Mouse (Mus musculus): ENCODE measurements around the gene Tespa1. TPM values are rescaled to one million over a fixed set of nuclear protein-coding genes. Genes with fewer than 3 reads are reported as not detected.
"Not testable (repeated sequence)": the region's sequence is repeated elsewhere in the genome, so short reads cannot be mapped to it uniquely, and the experiment has no call there.

Tespa1 gene
- polyA plus RNA-seq, 1 experiment from 2014 or later, result 0.44 TPM

DNA sequence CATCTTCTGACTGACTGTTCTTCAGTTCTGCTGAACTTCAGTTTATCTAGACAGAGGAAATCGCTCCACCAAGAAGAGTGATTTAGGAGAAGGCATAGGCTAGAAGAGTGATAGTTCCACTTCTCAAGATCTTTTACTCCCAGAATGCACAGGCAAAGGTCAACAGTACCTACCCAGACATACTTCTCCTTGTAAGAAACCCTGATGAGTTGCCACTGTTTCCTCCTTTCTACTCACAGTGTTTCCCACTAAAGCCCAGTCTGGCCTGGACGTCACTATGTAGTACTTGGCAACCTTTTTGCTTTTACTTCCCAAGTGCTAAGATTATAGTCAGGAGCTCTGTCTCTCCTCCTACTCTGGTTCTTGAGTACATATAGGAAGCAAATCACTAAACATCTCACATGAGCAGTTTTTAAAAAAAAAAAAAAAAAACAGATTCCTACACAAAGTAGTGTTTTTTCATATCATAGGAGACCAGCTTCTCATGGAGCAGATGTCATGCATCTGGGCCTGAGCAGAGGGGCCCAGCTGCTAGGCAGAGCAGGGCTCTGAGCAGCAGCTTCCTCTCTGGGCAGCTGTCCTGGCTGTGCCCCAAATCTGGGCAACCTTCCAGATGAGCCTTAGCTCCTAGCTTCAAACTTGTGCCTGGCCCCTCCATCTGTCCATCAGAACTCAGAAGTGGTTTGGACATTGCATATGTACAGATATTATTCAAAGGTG is 8.4 kb upstream of the Tespa1 start:
- WGBS, result 78% methylated on average over 2 of the region's 2 CpGs

DNA sequence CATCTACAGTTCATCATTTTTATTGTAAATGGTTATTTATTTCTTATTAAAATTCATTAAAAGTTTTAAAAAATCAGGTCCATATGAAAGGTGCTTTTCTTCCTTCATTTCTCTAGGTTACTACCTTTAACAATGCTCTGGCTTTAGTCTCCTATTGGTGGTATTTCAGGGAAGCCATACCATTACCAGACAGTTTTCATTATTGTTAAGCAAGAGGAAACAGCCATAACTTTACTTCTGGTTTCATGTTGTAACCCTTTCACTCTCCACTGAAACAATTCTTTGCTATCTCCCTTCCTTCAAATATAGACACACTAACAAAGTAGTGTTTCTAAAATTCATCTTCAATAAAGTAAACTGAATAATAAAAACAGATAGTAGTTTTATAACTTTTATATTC is 6.8 kb upstream of the Tespa1 start:
- no peak for ATAC-seq (ENCODE audit: low FRiP score, low read depth)
- Histone ChIP-seq H3K4me3 (no peak overlapping the region), H3K27ac (no peak overlapping the region), H3K36me3 (no peaks in the 10 kb centered on the region), H3K9ac (no peak overlapping the region), H3K27me3 (replicated peaks) (no peaks in the 10 kb centered on the region), H3K4me2 (replicated peaks) (no peak overlapping the region), H3K4me1 (no peaks in the 10 kb centered on the region), H3K9me3 (no peaks in the 10 kb centered on the region)

More for the DNA sequence above, 8.4 kb upstream of the Tespa1 start:
- Histone ChIP-seq H3K27ac (no peak overlapping the region), H3K9me3 (no peaks in the 10 kb centered on the region), H3K27me3 (replicated peaks) (no peaks in the 10 kb centered on the region), H3K9ac (no peak overlapping the region), H3K4me2 (replicated peaks) (no peak overlapping the region), H3K36me3 (no peaks in the 10 kb centered on the region), H3K4me3 (no peak overlapping the region), H3K4me1 (no peaks in the 10 kb centered on the region)
- ATAC-seq (ENCODE audit: low FRiP score, low read depth), result peak; percentile 53; the same call in 1 of the 2 replicates

DNA sequence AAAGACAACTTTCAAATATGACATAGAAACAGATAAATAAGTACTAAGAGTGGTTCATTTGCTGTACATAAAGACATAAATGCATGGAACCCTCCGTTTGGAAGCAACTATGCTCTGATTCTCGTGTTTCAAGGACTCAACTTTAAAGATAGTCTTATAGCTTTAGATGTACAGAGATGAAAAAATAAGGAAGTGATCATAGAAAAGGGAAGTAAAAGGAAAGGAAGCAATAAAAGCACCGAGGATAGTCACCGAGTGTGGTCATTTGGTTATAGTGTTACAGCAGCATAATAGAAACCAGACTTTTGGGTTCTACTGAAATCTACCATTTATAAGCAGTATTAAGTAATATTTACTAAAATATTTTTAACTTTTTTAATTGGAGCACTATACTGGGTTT is 4.0 kb upstream of the Tespa1 start:
- ATAC-seq (ENCODE audit: low FRiP score, low read depth), result no peak
- Histone ChIP-seq H3K4me1 (no peaks in the 10 kb centered on the region), H3K4me2 (replicated peaks) (no peak overlapping the region), H3K9ac (no peak overlapping the region), H3K27ac (no peak overlapping the region), H3K27me3 (replicated peaks) (no peaks in the 10 kb centered on the region), H3K9me3 (no peaks in the 10 kb centered on the region), H3K4me3 (no peak overlapping the region), H3K36me3 (no peaks in the 10 kb centered on the region)
- WGBS, result 82% methylated on average over 4 of the region's 4 CpGs

DNA sequence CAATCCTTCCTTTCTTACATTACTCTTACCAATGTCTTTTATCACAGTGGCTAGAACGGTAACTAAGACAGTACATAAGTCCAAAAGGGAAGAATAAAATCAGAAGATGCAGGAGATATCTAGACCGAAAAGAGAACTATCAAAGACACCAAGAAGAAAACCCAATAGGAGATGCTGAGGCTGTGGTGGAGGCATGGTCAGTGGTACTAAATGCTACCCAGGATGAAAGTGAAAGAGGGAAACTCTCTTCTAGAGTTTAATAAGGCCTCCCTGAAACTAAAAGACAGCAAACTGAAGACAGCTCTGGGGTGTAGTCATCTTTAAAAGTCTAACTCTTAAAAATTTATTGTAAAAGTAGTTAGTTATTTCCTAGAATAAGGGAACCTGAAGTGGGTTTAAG is 2.0 kb upstream of the Tespa1 start:
- no peaks in the 10 kb centered on the region for H3K9me3 ChIP-seq
- H3K4me1 ChIP-seq, result no peaks in the 10 kb centered on the region
- H3K9ac ChIP-seq, result no peak overlapping the region
- no peak overlapping the region for H3K4me2 ChIP-seq (replicated peaks)
- no peak for ATAC-seq (ENCODE audit: low FRiP score, low read depth)
- H3K27me3 ChIP-seq (replicated peaks), result no peaks in the 10 kb centered on the region
- no peaks in the 10 kb centered on the region for H3K36me3 ChIP-seq
- no peak overlapping the region for H3K27ac ChIP-seq
- H3K4me3 ChIP-seq, result no peak overlapping the region
- 83% methylated on average over 2 of the region's 2 CpGs for WGBS

DNA sequence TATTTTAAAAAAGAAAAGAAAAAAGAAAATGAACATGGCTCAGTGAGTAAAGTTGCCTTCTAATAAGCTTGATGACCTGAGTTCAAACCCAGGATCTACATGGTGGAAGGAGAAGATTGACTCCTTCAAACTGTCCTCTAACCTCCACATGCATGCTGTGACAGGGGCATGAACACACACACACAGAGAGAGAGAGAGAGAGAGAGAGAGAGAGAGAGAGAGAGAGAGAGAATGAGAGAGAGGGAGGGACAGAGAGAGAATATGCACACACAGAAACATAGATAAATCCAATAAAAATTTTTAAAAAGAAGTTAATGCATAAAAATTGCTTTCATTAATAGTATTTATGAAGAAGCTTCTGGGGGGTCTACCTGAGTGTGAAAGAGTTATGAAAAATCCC is 608 bp upstream of the Tespa1 start:
- no peaks in the 10 kb centered on the region for H3K36me3 ChIP-seq

DNA sequence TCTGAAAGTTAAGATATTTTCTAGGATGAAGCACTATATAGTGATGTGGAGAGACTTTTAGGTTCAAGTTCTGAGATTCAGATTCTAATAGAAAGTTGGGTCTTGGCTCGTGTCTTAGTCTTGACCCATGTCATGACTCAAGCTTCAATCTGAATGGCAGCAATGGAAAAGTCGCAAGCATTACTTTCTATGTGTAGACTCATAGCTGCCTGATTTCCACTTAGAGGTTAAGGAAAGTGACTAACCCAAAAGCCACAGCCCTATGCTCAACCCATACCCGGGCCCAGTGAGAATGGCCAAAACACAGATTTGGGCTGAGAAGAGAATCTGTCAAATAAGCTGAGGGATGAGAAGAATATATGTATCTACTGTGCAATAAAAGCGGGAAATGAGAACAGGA is 1.6 kb downstream of the Tespa1 start:
- Histone ChIP-seq H3K9me3 (no peaks in the 10 kb centered on the region), H3K9ac (no peak overlapping the region), H3K27me3 (replicated peaks) (no peaks in the 10 kb centered on the region), H3K36me3 (no peaks in the 10 kb centered on the region), H3K4me3 (no peak overlapping the region), H3K4me2 (replicated peaks) (no peak overlapping the region), H3K4me1 (no peaks in the 10 kb centered on the region), H3K27ac (no peak overlapping the region)
- WGBS, result 91% methylated on average over 4 of the region's 4 CpGs
- ATAC-seq (ENCODE audit: low FRiP score, low read depth), result no peak

More for the DNA sequence above, 608 bp upstream of the Tespa1 start:
- Histone ChIP-seq H3K9me3 (no peaks in the 10 kb centered on the region), H3K9ac (no peak overlapping the region), H3K4me2 (replicated peaks) (no peak overlapping the region), H3K4me1 (no peaks in the 10 kb centered on the region), H3K27ac (no peak overlapping the region), H3K4me3 (no peak overlapping the region), H3K27me3 (replicated peaks) (no peaks in the 10 kb centered on the region)
- ATAC-seq (ENCODE audit: low FRiP score, low read depth), result no peak

DNA sequence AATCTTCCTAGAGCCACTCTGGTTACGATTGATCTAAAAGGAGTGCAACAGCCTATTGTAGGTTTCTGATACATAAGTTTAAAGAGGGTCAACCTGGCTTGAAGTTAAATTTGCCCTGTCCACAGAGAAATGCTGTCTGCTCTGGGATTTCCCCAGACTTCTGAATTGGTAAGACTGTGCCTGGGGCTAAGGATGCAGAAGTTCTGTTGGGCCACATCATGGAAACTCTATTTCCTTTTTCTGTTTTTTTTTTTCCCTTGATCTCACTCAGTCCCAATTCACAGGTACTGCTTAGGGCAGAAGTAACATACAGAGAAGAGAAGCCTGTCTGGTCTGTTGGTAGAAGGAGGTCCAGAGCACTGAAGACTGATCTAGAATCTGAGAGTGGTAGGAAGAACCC is 8.0 kb downstream of the Tespa1 start:
- Histone ChIP-seq H3K4me3 (no peak overlapping the region), H3K36me3 (no peaks in the 10 kb centered on the region), H3K4me2 (replicated peaks) (no peak overlapping the region), H3K27ac (no peak overlapping the region), H3K27me3 (replicated peaks) (no peaks in the 10 kb centered on the region), H3K9me3 (no peaks in the 10 kb centered on the region), H3K9ac (no peak overlapping the region), H3K4me1 (no peaks in the 10 kb centered on the region)
- 92% methylated on average over 1 of the region's 1 CpGs for WGBS
- ATAC-seq (ENCODE audit: low FRiP score, low read depth), result no peak

DNA sequence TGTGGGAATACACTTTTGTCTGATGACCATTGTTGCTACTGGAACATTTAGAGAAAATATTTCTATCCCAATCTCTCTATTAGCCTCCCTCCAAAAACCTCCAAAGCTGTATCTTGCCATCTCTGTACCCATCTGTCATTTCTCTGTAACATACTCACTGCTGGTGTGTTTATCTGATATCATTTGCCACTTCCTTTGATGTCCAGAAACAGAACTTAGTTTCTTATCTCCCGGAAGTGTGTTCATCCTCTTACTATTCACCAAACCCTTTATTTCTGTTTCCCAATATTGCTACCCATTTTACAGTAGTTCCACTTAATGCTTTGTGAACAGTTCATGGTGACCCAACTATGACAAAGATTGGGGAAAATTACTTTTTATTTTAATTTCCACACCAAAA is 13.7 kb downstream of the Tespa1 start:
- no peak for ATAC-seq (ENCODE audit: low FRiP score, low read depth)
- no peak overlapping the region for H3K4me2 ChIP-seq (replicated peaks)
- no peaks in the 10 kb centered on the region for H3K36me3 ChIP-seq
- WGBS, result 86% methylated on average over 1 of the region's 1 CpGs
- H3K27me3 ChIP-seq (replicated peaks), result no peaks in the 10 kb centered on the region
- H3K27ac ChIP-seq, result no peak overlapping the region
- no peaks in the 10 kb centered on the region for H3K4me1 ChIP-seq
- no peak overlapping the region for H3K9ac ChIP-seq
- H3K4me3 ChIP-seq, result no peak overlapping the region
- H3K9me3 ChIP-seq, result no peaks in the 10 kb centered on the region

DNA sequence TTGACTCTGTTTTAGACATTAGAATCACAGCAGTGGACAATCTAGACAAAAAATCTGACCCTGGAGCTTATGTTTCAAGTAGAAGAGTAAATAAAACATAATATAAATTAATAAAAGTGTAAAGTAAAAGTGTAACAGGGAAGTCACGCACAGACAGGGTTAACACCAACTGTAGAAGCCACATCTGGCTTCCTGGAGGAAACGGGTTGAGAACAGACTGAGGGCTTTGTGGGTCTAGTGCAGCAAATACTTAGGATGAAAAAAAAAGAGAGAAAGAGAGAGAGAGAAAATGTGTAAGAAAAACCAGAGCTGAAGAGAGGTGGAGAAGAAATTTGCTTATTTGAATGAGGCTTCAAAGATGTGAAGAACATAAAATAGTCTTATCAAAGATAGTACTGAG is 14.9 kb downstream of the Tespa1 start:
- no peak overlapping the region for H3K4me2 ChIP-seq (replicated peaks)
- no peak overlapping the region for H3K27ac ChIP-seq
- no peak overlapping the region for H3K9ac ChIP-seq
- H3K36me3 ChIP-seq, result no peaks in the 10 kb centered on the region
- ATAC-seq (ENCODE audit: low FRiP score, low read depth), result no peak
- WGBS, result 74% methylated on average over 2 of the region's 2 CpGs
- no peaks in the 10 kb centered on the region for H3K9me3 ChIP-seq
- no peak overlapping the region for H3K4me3 ChIP-seq
- no peaks in the 10 kb centered on the region for H3K27me3 ChIP-seq (replicated peaks)
- H3K4me1 ChIP-seq, result no peaks in the 10 kb centered on the region

DNA sequence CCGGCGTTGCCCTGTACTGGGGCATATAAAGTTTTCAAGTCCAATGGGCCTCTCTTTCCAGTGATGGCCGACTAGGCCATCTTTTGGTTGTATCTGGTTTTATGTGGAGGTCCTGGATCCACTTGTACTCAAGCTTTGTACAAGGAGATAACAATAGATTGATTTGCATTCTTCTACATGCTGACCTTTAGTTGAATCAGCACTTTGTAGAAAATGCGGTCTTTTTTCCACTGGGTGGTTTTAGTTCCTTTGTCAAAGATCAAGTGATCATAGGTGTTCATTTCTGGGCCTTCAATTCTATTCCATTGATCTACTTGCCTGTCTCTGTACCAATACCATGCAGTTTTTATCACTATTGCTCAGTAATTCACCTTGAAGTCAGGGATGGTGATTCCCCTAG is 17.4 kb downstream of the Tespa1 start:
- H3K9ac ChIP-seq; H3K4me1 ChIP-seq; H3K9me3 ChIP-seq; H3K4me2 ChIP-seq (replicated peaks); H3K4me3 ChIP-seq; H3K27me3 ChIP-seq (replicated peaks); H3K36me3 ChIP-seq; H3K27ac ChIP-seq; ATAC-seq (ENCODE audit: low FRiP score, low read depth): not testable (repeated sequence)
- WGBS, result 86% methylated on average over 4 of the region's 4 CpGs

DNA sequence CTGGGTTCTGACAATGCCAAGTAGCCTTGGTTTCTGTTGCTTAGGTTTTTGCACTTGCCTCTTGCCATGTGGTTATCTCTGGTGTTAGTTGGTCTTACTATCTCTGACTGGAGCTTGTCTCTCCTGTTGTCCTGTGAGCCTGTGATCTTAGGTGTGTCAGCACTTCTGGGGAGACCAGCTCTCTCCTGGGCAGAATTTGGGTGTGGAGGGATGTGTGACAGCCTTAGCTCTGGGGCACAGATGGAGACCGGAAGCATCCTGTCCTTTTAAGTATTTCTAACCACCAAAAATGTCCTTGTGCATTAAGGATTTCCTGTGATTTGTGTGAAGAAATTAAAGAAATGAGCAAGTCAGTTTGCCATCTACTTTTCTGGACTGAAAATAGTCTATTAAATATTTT is 21.4 kb downstream of the Tespa1 start:
- 89% methylated on average over 1 of the region's 1 CpGs for WGBS
- no peak for ATAC-seq (ENCODE audit: low FRiP score, low read depth)
- no peaks in the 10 kb centered on the region for H3K4me1 ChIP-seq

DNA sequence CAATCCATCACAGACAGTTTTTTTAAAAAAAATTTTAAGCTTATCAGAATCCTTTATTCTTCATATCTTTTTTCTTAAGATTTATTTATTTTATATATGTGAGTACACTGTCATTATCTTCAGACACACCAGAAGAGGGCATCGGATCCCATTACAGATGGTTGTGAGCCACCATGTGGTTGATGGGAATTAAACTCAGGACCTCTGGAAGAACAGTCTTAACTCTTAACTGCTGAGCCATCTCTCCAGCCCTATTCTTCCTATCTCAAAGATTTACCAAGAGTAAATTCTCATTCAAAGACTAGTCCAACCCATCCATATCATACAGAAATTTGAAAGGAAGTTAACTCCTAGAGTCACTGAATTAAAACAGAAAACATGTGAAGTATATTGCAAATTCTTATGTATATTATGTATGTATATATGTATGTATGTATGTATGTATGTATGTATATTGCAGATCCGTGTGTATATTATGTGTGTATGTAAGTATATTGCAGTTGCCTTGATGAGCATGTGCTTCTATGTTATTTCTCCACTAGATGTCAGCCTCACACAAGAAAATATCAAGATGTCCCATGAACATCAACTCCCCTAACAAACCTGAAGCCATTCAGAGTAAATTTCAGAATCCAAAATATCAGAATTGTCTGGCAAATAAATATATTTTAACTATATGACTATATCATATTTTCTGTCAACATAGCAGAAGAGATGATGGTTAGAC is 40.9 kb downstream of the Tespa1 start:
- Histone ChIP-seq H3K9ac (no peak overlapping the region), H3K27me3 (replicated peaks) (no peaks in the 10 kb centered on the region), H3K9me3 (no peaks in the 10 kb centered on the region), H3K27ac (no peak overlapping the region), H3K36me3 (no peaks in the 10 kb centered on the region), H3K4me3 (no peak overlapping the region), H3K4me2 (replicated peaks) (no peak overlapping the region), H3K4me1 (no peaks in the 10 kb centered on the region)
- 66% methylated on average over 2 of the region's 2 CpGs for WGBS
- ATAC-seq (ENCODE audit: low FRiP score, low read depth), result peak; percentile 76

More for the DNA sequence above, 21.4 kb downstream of the Tespa1 start:
- no peaks in the 10 kb centered on the region for H3K9me3 ChIP-seq
- H3K4me2 ChIP-seq (replicated peaks), result no peak overlapping the region
- no peak overlapping the region for H3K9ac ChIP-seq
- H3K27ac ChIP-seq, result no peak overlapping the region
- H3K4me3 ChIP-seq, result no peak overlapping the region
- no peaks in the 10 kb centered on the region for H3K36me3 ChIP-seq
- H3K27me3 ChIP-seq (replicated peaks), result no peaks in the 10 kb centered on the region

DNA sequence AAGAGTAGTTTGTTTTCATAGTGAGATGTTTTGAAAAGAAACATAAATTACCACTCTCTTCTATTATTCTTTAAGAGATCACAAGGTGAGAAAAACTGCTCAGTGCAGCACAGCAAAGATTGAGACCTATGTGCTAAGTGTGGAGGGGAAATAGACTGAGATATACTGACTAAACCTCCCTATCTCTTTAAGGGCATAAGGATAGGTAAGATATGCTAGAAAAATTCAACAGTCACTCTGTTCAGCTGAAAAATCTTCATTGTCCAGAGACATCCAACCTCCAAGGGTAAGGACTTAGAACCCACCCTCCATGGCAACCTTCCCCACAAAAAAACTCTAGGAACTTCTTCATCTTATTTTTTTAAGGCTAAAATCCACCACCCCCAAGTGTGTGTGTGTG is 42.1 kb downstream of the Tespa1 start:
- ATAC-seq (ENCODE audit: low FRiP score, low read depth), result no peak
- Histone ChIP-seq H3K36me3 (no peaks in the 10 kb centered on the region), H3K4me2 (replicated peaks) (no peak overlapping the region)

More for the DNA sequence above, 42.1 kb downstream of the Tespa1 start:
- Histone ChIP-seq H3K9me3 (no peaks in the 10 kb centered on the region), H3K27ac (no peak overlapping the region), H3K27me3 (replicated peaks) (no peaks in the 10 kb centered on the region), H3K9ac (no peak overlapping the region), H3K4me1 (no peaks in the 10 kb centered on the region), H3K4me3 (no peak overlapping the region)

Measured in neural tube, embryonic 12.5 days (tissue).